Mouse (Mus musculus) bone marrow macrophage, adult 2 months (primary cell): ENCODE measurements at regions not wholly inside any gene's neighbourhood (a gene's known extent, or its start where the extent isn't known, plus 50 kb on each side); places are given as distances from the start of the nearest gene placed in this dataset.

Source experiments
- CTCF ChIP-seq: IDR thresholded peaks from 2 replicates; pipeline ENCODE4 v1.5.1; 2012; ENCODE audit warnings: low read depth, mild to moderate bottlenecking, low read length, moderate library complexity
- POLR2A ChIP-seq: IDR thresholded peaks from 2 replicates; pipeline ENCODE4 v1.6.1; 2012; ENCODE audit warnings: mild to moderate bottlenecking, low read depth, low read length, borderline replicate concordance

DNA sequence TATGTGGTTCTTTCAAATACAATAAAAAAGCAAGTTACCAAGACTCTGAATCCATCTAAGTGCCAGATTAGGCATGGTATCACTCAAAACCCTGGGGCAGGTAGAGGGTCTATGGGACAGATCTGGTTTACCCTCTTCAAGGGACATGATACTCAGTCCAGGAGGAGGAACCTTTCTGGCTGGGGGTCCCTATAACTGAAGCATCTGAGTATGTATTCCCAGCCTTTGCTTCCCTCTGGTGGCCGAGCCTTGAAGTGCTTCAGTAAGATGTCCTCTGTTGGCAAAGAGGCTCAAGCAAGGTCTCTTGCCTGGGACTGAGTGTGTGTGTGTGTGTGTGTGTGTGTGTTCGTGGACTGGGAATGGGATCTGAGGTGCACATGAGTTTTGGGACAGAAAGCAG is 159.7 kb upstream of the Adamts16 start:
- TF ChIP-seq CTCF (peak; percentile 12; the same call in 1 of the 2 replicates), POLR2A (no peak)
